Mouse (Mus musculus) spleen, adult 10 weeks (tissue): Measurements from ENCODE around the gene Serpinb12. TPM values are rescaled to one million over a fixed set of nuclear protein-coding genes. Genes with fewer than 3 reads are reported as not detected.

Experiments used
- polyA plus RNA-seq: library from polyadenylated mRNA; stranded (reverse); fragments of 350-450 nt; fragmentation: Illumina TruSeq; extraction: RNeasy Lipid Tissue Mini Kit (QIAGEN cat#74804); gene quantifications from one replicate; pipeline ENCODE4 v1.2.3, GENCODE M21; 2015; ENCODE audit warnings: low replicate concordance; ENCODE audit not compliant: insufficient read depth

The Serpinb12 gene
- polyA plus RNA-seq = not detected

GRCm38 (mm10) chr1:106934265-106934664 lies at the start of gene Serpinb12:
Gene Serpinb12, plus strand, starts transcription at chr1:106934449.

GRCm38 (mm10) chr1:106980684-106981083 lies 46.4 kb downstream of the Serpinb12 start, which contains the start of gene Serpinb13:
Gene Serpinb13, plus strand, starts transcription at chr1:106980984.

Other genes starting within 250 kb of the Serpinb12 start
- 33.1 TPM for gene Bcl2, start 220.2 kb upstream of the Serpinb12 start, polyA plus RNA-seq
- 10.1 TPM for gene Kdsr, start 174.7 kb upstream of the Serpinb12 start, polyA plus RNA-seq
- gene Vps4b, start 137.7 kb upstream of the Serpinb12 start, polyA plus RNA-seq = 129 TPM
- not detected for gene Serpinb5, start 73.3 kb upstream of the Serpinb12 start, polyA plus RNA-seq
- not detected for gene Serpinb13, start 46.5 kb downstream of the Serpinb12 start, polyA plus RNA-seq
- gene Serpinb3a, start 117.9 kb downstream of the Serpinb12 start, polyA plus RNA-seq = not detected
- not detected for gene Serpinb3d, start 149.1 kb downstream of the Serpinb12 start, polyA plus RNA-seq